Mouse (Mus musculus) liver, adult 2 months (tissue): ENCODE measurements around the gene Egfl7.

ENCODE experiments used
- CTCF ChIP-seq: fragments of 200-500 bp; IDR thresholded peaks from 2 replicates; pipeline ENCODE4 v1.5.1; 2011; ENCODE audit warnings: low read depth, low read length, control low read depth
- POLR2A ChIP-seq: fragments of 200-500 bp; IDR thresholded peaks from 2 replicates; pipeline ENCODE4 v1.6.1; 2011; ENCODE audit warnings: low read length, control low read depth; ENCODE audit not compliant: insufficient read depth; ENCODE audit errors: extremely low read depth

DNA sequence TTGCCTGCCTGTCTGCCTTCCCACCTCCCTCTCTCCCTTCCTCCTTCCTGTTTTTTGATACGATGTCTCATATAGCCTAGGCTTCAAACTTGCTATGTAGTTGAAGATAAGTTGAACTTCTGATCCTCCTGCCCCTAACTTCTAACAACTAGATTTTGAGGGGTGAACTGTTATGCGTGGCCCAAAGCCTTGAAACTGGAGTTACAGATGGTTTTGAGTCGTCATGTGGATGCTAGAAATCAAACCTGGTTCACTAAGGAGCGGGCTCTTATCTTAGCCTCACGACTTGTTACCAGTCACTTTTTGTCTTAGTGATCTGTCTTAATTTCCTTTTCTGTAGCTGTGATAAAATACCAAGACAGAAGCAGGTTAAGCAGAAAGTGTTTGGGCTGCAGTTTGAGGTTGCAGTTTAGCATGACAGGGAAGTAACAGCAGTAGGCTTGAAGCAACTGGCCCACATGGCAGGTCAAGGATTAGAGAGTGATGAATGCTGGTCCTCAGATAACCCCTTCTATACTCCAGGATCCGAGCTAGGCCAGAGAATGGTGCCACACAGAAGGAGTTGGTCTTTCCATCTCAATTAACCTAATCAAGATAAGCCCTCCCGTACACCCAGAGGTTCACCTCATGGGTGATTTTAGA is 61.3 kb downstream of the Egfl7 start:
- TF ChIP-seq CTCF (no peak), POLR2A (no peak)
